Mouse (Mus musculus): ENCODE measurements at regions not wholly inside any gene's neighbourhood (a gene's known extent, or its start where the extent isn't known, plus 50 kb on each side); places are given as distances from the start of the nearest gene placed in this dataset.

DNA sequence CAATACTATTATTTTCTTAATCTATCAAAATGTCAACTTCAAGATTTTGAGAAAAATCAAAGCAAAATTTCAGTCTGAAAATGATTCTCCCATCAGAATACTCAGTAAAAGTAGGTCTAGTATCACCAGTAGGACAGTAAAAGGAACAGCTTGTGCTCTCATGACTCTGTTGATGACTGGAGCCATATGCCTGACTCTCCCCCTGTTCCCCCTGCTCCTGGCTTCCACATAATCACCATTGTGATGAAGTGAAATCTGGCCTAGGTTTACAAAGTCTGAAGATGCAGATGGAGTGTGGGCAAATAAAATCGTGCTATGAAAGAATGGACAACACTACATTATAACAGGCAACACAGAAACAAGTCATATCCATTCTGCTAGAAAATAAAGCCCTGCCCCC lies 708.3 kb upstream of the Nrsn1 start:
- TF ChIP-seq POLR2A (IDR thresholded peaks at IDR 0.05; ENCODE audit: borderline replicate concordance, extremely low read depth, low read depth, low read length) (no peak), CTCF (IDR thresholded peaks at IDR 0.05; ENCODE audit: insufficient read depth, low read length) (no peak)
- WGBS: 54% methylated on average over 1 of the region's 1 CpGs
- H3K4me1 ChIP-seq (ENCODE audit: control insufficient read depth, insufficient read depth, low read length): no peaks in the 10 kb centered on the region
- no peak for DNase-seq
- H3K4me3 ChIP-seq (replicated peaks; ENCODE audit: extremely low read depth, low read depth, low read length): no peak overlapping the region

DNA sequence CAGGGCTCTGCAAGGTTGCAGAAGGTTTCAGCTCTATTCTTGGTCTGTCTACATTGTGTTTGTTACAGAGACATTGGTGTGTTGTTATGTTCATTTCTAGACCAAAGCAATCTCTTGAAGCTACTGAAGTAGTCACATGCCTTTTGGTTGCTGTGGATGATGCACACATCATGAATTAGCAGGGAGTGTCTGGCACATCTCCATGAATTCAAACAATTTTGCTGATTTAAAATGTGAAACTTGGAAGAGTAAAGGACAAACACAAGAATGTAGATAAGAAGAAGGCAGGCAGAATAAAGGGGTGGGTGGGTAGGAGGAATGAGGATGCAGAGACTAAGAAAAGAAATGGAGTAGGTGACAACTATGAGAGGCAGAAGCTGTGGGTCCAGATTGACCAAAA lies 688.3 kb upstream of the Nrsn1 start:
- no peak for DNase-seq
- Histone ChIP-seq H3K4me3 (replicated peaks; ENCODE audit: extremely low read depth, low read depth, low read length) (no peak overlapping the region), H3K4me1 (ENCODE audit: control insufficient read depth, insufficient read depth, low read length) (no peaks in the 10 kb centered on the region)
- TF ChIP-seq CTCF (IDR thresholded peaks at IDR 0.05; ENCODE audit: insufficient read depth, low read length) (no peak), POLR2A (IDR thresholded peaks at IDR 0.05; ENCODE audit: borderline replicate concordance, extremely low read depth, low read depth, low read length) (no peak)

DNA sequence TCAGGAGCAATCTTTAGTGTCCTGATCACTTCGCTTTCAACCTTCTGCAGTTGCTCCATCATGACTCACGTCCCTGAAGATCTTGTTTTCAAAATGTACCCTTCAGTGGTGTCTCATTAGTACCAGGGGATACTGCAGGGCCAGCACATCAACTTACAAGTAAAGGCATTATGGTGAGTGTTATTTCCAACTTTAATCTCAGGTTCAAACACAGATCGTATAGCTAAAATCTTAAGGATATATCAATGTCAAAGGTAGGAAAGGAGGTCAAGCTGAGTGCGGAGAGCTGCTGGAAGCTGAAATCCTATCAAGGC lies 687.8 kb upstream of the Nrsn1 start:
- WGBS: 65% methylated on average over 4 of the region's 4 CpGs
- no peak for TF ChIP-seq CTCF (IDR thresholded peaks at IDR 0.05; ENCODE audit: insufficient read depth, low read length)
- Histone ChIP-seq H3K4me1 (ENCODE audit: control insufficient read depth, insufficient read depth, low read length) (no peaks in the 10 kb centered on the region), H3K4me3 (replicated peaks; ENCODE audit: extremely low read depth, low read depth, low read length) (no peak overlapping the region)
- no peak for DNase-seq

DNA sequence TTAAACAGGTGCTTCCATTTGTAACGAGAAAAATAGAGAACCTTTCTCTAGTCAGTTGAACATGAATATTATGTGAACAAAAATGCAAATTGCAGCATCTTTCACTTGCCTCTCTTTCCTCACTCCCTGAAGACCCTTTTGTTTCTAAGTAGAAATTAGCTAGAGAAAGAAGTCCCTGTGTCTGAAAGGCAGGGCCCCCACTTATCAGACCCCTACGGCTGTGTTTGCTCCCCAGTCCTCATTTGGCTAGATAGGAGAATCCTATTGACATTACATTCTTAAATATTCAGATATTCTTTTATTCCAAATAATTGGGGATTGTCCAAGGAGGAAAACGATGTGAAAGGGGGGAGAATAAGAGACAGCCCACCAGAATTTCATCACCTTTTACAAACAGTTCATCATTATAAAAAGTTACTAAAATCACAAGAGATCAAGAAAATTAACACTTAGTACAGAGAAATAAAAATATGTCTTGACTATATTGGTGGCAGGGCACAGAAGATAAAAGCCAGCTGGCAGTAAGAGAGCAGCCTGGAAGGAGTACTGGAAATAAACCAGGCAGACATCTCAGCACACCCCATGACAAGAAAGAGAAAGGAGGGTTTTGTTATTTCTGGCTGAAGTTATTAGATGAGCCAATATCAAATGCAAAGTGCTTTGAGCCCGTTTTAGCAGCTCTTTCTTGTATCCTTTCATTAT lies 687.3 kb upstream of the Nrsn1 start:
- DNase-seq: no peak
- Histone ChIP-seq H3K4me3 (replicated peaks; ENCODE audit: extremely low read depth, low read depth, low read length) (no peak overlapping the region), H3K4me1 (ENCODE audit: control insufficient read depth, insufficient read depth, low read length) (no peaks in the 10 kb centered on the region)
- WGBS: 54% methylated on average over 4 of the region's 4 CpGs
- TF ChIP-seq POLR2A (IDR thresholded peaks at IDR 0.05; ENCODE audit: borderline replicate concordance, extremely low read depth, low read depth, low read length) (no peak), CTCF (IDR thresholded peaks at IDR 0.05; ENCODE audit: insufficient read depth, low read length) (no peak)

DNA sequence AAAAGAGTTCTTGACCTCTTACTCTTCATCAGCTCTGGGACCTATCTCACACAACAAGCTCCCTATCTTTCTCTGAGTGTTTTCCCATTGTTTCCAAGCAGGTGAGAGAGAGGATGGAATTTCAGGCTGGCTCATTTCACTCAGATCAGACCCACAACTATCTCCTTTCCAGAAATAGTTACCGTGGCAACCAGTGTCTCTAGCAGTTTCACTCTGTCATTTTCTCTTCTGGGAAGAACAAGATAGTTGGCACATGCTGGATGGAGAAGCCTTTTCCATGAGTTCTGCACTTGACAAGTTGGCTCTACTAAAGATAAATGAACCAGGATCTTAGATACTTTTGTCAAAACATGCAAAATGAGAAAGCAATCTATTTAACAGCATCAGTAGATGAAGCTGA lies 667.3 kb upstream of the Nrsn1 start:
- Histone ChIP-seq H3K4me3 (replicated peaks; ENCODE audit: extremely low read depth, low read depth, low read length) (no peak overlapping the region), H3K4me1 (ENCODE audit: control insufficient read depth, insufficient read depth, low read length) (no peaks in the 10 kb centered on the region)
- WGBS: 79% methylated on average over 1 of the region's 1 CpGs
- TF ChIP-seq CTCF (IDR thresholded peaks at IDR 0.05; ENCODE audit: insufficient read depth, low read length) (no peak), POLR2A (IDR thresholded peaks at IDR 0.05; ENCODE audit: borderline replicate concordance, extremely low read depth, low read depth, low read length) (no peak)
- no peak for DNase-seq

DNA sequence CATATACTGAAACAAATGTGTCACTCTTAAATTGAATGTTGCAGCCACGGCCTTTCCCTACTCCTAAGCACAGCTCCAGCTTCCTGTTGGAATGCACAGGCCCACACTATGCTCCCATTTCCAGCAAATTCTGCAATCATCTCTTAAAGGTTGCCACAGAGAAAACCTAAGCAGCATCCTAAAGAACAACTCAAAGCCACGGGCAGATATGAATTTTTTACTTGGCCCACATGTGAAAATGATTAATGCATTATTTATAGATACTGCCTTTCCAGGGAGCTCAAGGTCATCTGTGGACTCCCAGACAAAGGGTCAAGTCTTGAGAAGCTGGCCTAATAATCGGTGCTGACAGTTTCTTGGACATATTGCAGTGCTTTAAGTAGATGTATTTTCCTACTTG lies 663.5 kb upstream of the Nrsn1 start:
- no peak for DNase-seq
- H3K4me3 ChIP-seq (replicated peaks; ENCODE audit: extremely low read depth, low read depth, low read length): no peak overlapping the region
- no peaks in the 10 kb centered on the region for H3K4me1 ChIP-seq (ENCODE audit: control insufficient read depth, insufficient read depth, low read length)
- TF ChIP-seq POLR2A (IDR thresholded peaks at IDR 0.05; ENCODE audit: borderline replicate concordance, extremely low read depth, low read depth, low read length) (no peak), CTCF (IDR thresholded peaks at IDR 0.05; ENCODE audit: insufficient read depth, low read length) (no peak)
- 34% methylated on average over 3 of the region's 3 CpGs for WGBS

DNA sequence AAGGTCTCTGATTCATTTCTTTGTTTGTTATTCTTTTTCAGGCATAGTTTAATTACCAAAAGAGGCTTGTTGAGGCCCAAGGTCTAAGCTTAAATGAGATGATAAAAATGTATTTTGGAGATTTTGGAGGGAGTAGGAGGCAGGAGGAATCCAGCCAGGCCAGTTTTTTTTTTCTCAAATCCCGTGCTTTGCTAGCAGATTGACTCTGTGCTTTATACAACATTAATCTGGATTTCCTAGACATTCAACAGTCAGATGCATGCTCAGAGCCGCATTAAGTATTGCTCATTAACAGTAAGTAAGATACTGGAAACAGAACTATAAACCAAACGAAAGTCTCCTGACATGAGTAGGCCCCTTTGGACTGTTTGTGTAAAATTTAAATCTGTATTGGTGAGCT lies 662.9 kb upstream of the Nrsn1 start:
- Histone ChIP-seq H3K4me1 (ENCODE audit: control insufficient read depth, insufficient read depth, low read length) (no peaks in the 10 kb centered on the region), H3K4me3 (replicated peaks; ENCODE audit: extremely low read depth, low read depth, low read length) (no peak overlapping the region)
- no peak for DNase-seq
- TF ChIP-seq POLR2A (IDR thresholded peaks at IDR 0.05; ENCODE audit: borderline replicate concordance, extremely low read depth, low read depth, low read length) (no peak), CTCF (IDR thresholded peaks at IDR 0.05; ENCODE audit: insufficient read depth, low read length) (no peak)
- WGBS: 55% methylated on average over 3 of the region's 3 CpGs

DNA sequence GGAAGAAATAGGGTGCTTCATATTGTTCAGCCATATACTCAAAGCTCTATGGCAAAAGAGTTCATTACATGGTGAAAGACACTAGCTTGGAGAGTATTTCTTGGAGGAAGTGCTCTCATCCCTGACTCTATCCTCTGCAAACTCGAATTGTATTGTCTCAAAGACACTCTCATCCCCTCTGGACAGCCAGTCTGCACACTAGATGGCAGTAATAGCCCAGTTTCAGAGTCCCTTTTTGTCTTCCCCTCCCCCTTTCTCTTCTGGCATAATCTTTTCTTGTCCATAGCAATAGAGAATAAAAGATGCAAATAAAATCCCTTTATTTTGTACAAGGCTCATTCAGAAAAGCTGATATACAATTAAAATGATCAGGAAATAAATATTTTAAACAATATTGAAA lies 662.5 kb upstream of the Nrsn1 start:
- TF ChIP-seq POLR2A (IDR thresholded peaks at IDR 0.05; ENCODE audit: borderline replicate concordance, extremely low read depth, low read depth, low read length): no peak
- TF ChIP-seq CTCF (IDR thresholded peaks at IDR 0.05; ENCODE audit: insufficient read depth, low read length): peak; percentile 37
- Histone ChIP-seq H3K4me1 (ENCODE audit: control insufficient read depth, insufficient read depth, low read length) (no peaks in the 10 kb centered on the region), H3K4me3 (replicated peaks; ENCODE audit: extremely low read depth, low read depth, low read length) (no peak overlapping the region)
- WGBS: 0% methylated on average over 1 of the region's 1 CpGs
- no peak for DNase-seq

DNA sequence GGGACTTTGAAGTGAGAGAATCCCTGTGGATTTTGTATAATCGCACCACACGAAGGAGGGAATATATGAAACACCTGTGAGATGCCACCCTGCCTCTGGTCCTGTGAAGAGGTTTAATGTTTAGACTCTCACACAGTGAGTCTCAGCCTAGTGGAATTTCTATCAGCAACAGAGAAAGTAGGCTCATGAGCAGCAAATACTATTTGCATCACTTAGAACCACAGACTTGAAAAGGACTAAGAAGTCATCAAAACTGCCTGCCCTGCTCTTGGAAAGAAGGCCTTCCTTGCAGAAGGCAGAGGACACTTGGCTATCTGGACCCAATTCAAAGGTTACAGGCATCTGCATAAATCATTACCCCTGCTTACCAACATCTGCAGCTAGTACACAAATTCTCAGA lies 662.1 kb upstream of the Nrsn1 start:
- TF ChIP-seq CTCF (IDR thresholded peaks at IDR 0.05; ENCODE audit: insufficient read depth, low read length) (no peak), POLR2A (IDR thresholded peaks at IDR 0.05; ENCODE audit: borderline replicate concordance, extremely low read depth, low read depth, low read length) (no peak)
- DNase-seq: no peak
- no peak overlapping the region for H3K4me3 ChIP-seq (replicated peaks; ENCODE audit: extremely low read depth, low read depth, low read length)
- WGBS: 84% methylated on average over 2 of the region's 2 CpGs
- H3K4me1 ChIP-seq (ENCODE audit: control insufficient read depth, insufficient read depth, low read length): no peaks in the 10 kb centered on the region

DNA sequence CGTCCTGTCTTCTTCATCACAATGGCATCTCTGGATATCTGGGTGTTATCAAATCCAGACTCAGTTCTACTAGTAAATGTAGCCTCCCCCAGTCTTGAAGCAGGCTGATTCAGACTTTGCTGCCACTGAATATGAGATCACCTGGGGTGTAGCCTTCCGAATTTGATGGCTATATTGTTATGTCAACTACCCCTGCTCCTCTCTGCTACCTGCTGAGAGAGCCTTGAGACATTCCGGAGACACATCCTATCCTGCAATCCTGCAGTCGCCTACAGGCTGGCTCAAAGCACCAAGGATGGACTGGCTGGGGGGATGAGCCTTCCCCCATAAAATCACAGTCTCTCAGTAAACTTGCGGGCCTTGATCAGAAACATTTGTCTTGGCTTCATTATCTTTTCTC lies 655.4 kb upstream of the Nrsn1 start:
- TF ChIP-seq POLR2A (IDR thresholded peaks at IDR 0.05; ENCODE audit: borderline replicate concordance, extremely low read depth, low read depth, low read length) (no peak), CTCF (IDR thresholded peaks at IDR 0.05; ENCODE audit: insufficient read depth, low read length) (no peak)
- 88% methylated on average over 5 of the region's 5 CpGs for WGBS
- no peak for DNase-seq
- Histone ChIP-seq H3K4me3 (replicated peaks; ENCODE audit: extremely low read depth, low read depth, low read length) (no peak overlapping the region), H3K4me1 (ENCODE audit: control insufficient read depth, insufficient read depth, low read length) (no peaks in the 10 kb centered on the region)

Data from lung, adult 2 months (tissue).